Mouse (Mus musculus) forebrain, postnatal 0 days (tissue): ENCODE measurements at regions not wholly inside any gene's neighbourhood (a gene's known extent, or its start where the extent isn't known, plus 50 kb on each side); places are given as distances from the start of the nearest gene placed in this dataset.

Experiments used
- ATAC-seq: fragments of 200-750 bp; cut with Nextera tagmentation; 2 replicates; pipeline ENCODE4 v1.8.0; 2017; ENCODE audit warnings: mild to moderate bottlenecking, moderate library complexity
- DNase-seq: peaks from one replicate; pipeline ENCODE4 v3.0.0-alpha.2; 2015
- H3K27ac ChIP-seq: fragments of 300-500 bp; sonication (generic); 2 replicates; pipeline ENCODE4 v1.5.1; 2014; ENCODE audit warnings: low read depth, mild to moderate bottlenecking, antibody characterized with exemption, low read length, moderate library complexity, mixed read lengths
- H3K27me3 ChIP-seq: fragments of 300-500 bp; sonication (generic); 2 replicates; pipeline ENCODE4 v1.6.1; 2014; ENCODE audit warnings: mild to moderate bottlenecking, low read length, mixed read lengths; ENCODE audit not compliant: insufficient read depth
- H3K36me3 ChIP-seq: fragments of 300-500 bp; sonication (generic); 2 replicates; pipeline ENCODE4 v1.6.1; 2014; ENCODE audit warnings: mild to moderate bottlenecking, moderate library complexity; ENCODE audit not compliant: insufficient read depth
- H3K4me1 ChIP-seq: fragments of 300-500 bp; sonication (generic); 2 replicates; pipeline ENCODE4 v1.6.1; 2014; ENCODE audit warnings: antibody characterized with exemption; ENCODE audit not compliant: insufficient read depth
- H3K4me2 ChIP-seq: fragments of 300-500 bp; sonication (generic); 2 replicates; pipeline ENCODE4 v1.6.1; 2014; ENCODE audit warnings: low read depth, mild to moderate bottlenecking, moderate library complexity
- H3K4me3 ChIP-seq: fragments of 300-500 bp; sonication (generic); 2 replicates; pipeline ENCODE4 v1.5.1; 2014; ENCODE audit warnings: low read depth, low read length, mixed read lengths
- H3K9ac ChIP-seq: fragments of 300-500 bp; sonication (generic); 2 replicates; pipeline ENCODE4 v1.6.1; 2014; ENCODE audit warnings: mild to moderate bottlenecking
- H3K9me3 ChIP-seq: fragments of 300-500 bp; sonication (generic); 2 replicates; pipeline ENCODE4 v1.6.1; 2016; ENCODE audit warnings: low read length
- CTCF ChIP-seq: sonication (generic); IDR thresholded peaks from 2 replicates; pipeline ENCODE4 v1.5.1; 2016; ENCODE audit warnings: antibody characterized with exemption, control low read depth, low read depth
- WGBS: fragments of 180-500 bp; shearing (Covaris S2); extraction: QIAGEN DNeasy Blood & Tissue Kit; methylation state at CpG from one replicate; pipeline ENCODE4 v1.1.7; 2014; 5-methylcytosine and 5-hydroxymethylcytosine counted together

DNA sequence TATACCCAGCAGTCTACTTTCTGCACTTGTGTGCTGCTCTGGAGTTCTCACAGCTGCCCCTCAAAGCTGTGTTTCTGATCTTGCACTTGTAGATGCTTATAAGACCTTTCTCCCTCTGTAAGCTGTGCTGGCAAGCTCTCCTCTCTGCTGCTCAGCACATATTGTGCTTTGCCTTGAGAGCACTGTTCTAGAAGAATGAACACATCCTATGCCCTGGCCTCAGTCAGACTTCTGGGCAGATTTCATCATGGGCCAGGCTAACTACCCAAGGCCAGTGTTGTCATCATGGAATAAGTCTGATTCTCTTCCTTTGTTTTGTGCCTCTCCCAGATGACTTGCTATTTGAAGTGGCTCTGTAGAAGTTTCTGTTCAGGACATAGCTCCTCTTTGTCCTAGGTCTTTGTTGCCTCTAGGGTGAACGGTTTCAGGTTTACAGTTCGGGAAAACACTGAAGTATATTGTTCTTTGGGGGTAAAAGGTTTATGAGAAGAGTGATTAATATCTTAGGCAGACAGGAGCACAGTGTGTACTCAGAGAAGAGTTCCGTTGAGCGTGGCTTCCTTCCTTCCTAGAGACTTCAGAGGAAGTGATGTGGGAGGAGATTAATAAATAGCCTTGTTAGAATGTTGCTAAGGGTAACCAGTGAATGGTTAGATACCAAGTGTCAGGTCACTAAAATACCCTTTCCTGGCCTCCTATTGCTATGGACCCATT, 70.8 kb downstream of the Pcdh18 start:
- no peak overlapping the region for H3K9ac ChIP-seq
- H3K27me3 ChIP-seq = no peaks in the 10 kb centered on the region
- H3K4me2 ChIP-seq = no peak overlapping the region
- DNase-seq (no peak), ATAC-seq (no peak)
- H3K36me3 ChIP-seq = no peaks in the 10 kb centered on the region
- no peak overlapping the region for H3K27ac ChIP-seq
- 65% methylated on average over 4 of the region's 4 CpGs for WGBS
- H3K9me3 ChIP-seq = no peaks in the 10 kb centered on the region
- H3K4me1 ChIP-seq = no peaks in the 10 kb centered on the region
- H3K4me3 ChIP-seq = no peak overlapping the region
- TF ChIP-seq CTCF = no peak

DNA sequence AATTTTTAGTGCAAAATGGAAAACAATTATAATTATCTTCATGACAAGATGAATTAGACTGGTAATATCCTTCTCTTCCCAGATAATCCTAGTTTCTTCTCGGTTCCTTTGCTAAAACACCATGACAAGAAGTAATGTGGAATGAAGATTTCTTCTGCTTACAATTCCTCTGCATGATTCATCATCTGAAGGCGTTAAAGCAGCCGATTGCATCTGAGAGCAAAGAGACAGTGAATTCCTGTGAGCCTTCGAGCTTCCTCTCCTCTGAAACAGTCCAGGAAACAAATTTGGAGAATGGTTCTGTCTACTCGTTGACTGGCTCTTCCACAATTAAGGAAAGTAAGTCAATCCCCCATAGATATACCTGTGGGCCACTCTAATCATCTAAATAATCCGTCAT, 82.2 kb downstream of the Pcdh18 start:
- Histone ChIP-seq H3K27ac (no peak overlapping the region), H3K36me3 (no peaks in the 10 kb centered on the region), H3K9ac (no peak overlapping the region), H3K4me1 (no peaks in the 10 kb centered on the region), H3K4me3 (no peak overlapping the region), H3K27me3 (no peaks in the 10 kb centered on the region), H3K4me2 (no peak overlapping the region), H3K9me3 (no peaks in the 10 kb centered on the region)
- DNase-seq (no peak), ATAC-seq (no peak)
- 91% methylated on average over 6 of the region's 6 CpGs for WGBS
- TF ChIP-seq CTCF = no peak

DNA sequence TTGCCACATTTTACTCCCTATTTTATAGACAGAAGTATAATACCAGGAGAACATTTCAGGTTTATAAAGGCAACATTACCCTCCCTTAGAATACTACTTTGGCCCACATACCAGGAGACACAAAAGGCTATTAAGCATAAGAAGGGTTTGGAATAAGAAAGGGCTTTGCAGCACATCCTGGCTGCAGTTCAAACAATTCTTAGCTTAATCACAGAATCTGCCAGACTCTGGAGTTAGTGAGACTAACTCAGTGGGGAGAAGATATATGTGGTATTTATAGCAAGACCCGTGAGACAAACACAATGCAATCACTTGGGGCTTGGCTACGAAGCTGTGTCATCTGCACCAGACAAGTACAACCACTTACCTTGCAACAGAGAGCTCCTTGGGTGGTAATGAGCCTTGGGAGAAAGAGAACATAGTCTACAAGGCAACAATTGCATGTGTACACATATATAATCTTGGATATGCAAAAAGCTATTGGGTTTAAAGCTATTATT, 84.4 kb downstream of the Pcdh18 start:
- H3K9me3 ChIP-seq = no peaks in the 10 kb centered on the region
- peak; percentile 34; the same call in 1 of the 2 replicates for ATAC-seq
- no peak overlapping the region for H3K27ac ChIP-seq
- H3K4me1 ChIP-seq = no peaks in the 10 kb centered on the region
- no peaks in the 10 kb centered on the region for H3K27me3 ChIP-seq
- TF ChIP-seq CTCF = no peak
- H3K4me3 ChIP-seq = no peak overlapping the region
- peak; percentile 35 for DNase-seq
- WGBS = 16% methylated on average over 2 of the region's 2 CpGs
- H3K9ac ChIP-seq = no peak overlapping the region
- no peaks in the 10 kb centered on the region for H3K36me3 ChIP-seq
- H3K4me2 ChIP-seq = no peak overlapping the region

DNA sequence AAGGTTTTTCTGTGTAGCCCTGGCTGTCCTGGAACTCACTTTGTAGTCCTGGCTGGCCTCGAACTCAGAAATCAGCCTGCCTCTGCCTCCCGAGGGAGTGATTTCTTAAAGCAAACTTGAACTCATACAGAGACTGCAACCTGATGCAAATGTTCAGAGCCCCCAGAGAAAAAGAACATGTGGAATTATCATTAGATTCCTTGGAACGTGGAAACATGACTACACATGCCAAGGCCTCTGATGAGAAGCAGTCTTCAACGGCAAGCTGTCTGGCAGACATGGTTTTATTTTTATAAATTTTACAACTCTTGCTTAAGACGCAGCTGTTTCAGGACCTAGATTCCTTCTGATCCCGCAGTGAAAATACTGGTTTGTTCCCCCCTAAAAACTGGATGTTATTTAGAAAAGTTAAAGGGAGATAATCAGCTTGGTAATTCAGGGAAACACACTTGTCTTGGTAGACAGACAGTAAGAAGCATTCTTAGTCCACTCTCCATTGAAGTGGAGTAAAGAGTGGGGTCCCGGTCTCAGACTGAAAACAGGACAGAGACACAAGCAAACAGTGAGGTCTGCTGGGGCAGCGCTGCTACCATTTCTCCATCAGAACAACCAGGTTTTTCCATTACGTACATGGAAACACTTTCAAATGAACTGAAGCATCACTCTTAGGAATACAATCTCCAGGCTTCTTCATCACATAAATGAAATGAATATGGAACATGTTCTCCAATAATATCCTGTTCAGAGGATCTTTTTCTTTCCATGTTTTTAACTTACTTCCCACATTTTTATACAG, 89.4 kb downstream of the Pcdh18 start:
- Histone ChIP-seq H3K4me3 (no peak overlapping the region), H3K4me2 (no peak overlapping the region), H3K4me1 (no peaks in the 10 kb centered on the region), H3K27me3 (no peaks in the 10 kb centered on the region), H3K9ac (no peak overlapping the region), H3K27ac (no peak overlapping the region), H3K9me3 (no peaks in the 10 kb centered on the region), H3K36me3 (no peaks in the 10 kb centered on the region)
- no peak for TF ChIP-seq CTCF
- DNase-seq (no peak), ATAC-seq (no peak)
- WGBS = 81% methylated on average over 9 of the region's 9 CpGs

DNA sequence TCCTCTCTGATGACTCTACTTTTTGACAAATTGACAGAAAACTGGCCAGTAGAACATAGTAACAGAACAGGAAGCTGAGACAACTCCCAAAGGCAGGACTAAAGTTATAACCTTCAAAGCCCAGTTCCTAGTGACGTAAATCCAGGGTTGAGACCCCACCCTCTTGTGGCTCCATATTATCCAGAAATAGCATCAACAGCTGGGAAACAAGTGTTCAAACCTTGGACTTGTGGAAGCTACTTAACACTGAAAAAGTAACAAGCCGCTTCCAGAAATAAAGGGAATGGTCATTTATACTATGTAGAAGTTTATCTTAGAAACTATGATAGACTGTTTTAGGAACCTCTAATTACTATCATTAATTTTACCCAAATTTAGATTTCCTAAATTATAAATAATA, 90.6 kb downstream of the Pcdh18 start:
- no peaks in the 10 kb centered on the region for H3K27me3 ChIP-seq
- 90% methylated on average over 2 of the region's 2 CpGs for WGBS
- no peak overlapping the region for H3K9ac ChIP-seq
- H3K4me3 ChIP-seq = no peak overlapping the region
- TF ChIP-seq CTCF = no peak
- ATAC-seq = no peak
- H3K4me1 ChIP-seq = no peaks in the 10 kb centered on the region
- no peak overlapping the region for H3K4me2 ChIP-seq
- no peaks in the 10 kb centered on the region for H3K9me3 ChIP-seq
- DNase-seq = no peak
- H3K27ac ChIP-seq = no peak overlapping the region
- H3K36me3 ChIP-seq = no peaks in the 10 kb centered on the region

DNA sequence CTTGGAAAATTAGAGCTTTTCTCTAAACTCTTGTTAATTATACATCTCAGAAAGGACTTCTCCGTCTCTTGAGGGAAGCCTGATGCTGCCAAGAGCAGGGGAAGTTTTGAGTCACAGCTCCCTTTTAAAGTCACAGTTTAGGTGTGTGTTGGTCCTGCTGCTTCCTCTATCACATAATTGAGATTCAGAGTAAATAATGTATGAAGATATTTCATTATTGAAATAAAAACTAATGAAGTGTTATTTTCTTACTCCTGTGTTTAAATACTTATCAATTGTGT, 108.3 kb downstream of the Pcdh18 start:
- no peaks in the 10 kb centered on the region for H3K4me1 ChIP-seq
- no peaks in the 10 kb centered on the region for H3K27me3 ChIP-seq
- H3K9me3 ChIP-seq = no peaks in the 10 kb centered on the region
- H3K4me2 ChIP-seq = no peak overlapping the region
- TF ChIP-seq CTCF = no peak
- H3K9ac ChIP-seq = no peak overlapping the region
- H3K27ac ChIP-seq = no peak overlapping the region
- 23% methylated on average over 1 of the region's 1 CpGs for WGBS
- no peaks in the 10 kb centered on the region for H3K36me3 ChIP-seq
- H3K4me3 ChIP-seq = no peak overlapping the region
- DNase-seq = no peak
- ATAC-seq = no peak
